Mouse (Mus musculus): ENCODE data around the gene Vwa3a. TPM values are rescaled to one million over a fixed set of nuclear protein-coding genes. Genes with fewer than 3 reads are reported as not detected.

The Vwa3a gene
- total RNA-seq, 2 experiments from 2014 or later, result 1.9 to 2.2 TPM

GRCm38 (mm10) chr7:120746821-120747220, 7.7 kb downstream of the Vwa3a start:
- no peak for DNase-seq

- no peak for DNase-seq
Measured at GRCm38 (mm10) chr7:120748478-120748877, 9.4 kb downstream of the Vwa3a start.

GRCm38 (mm10) chr7:120751330-120751729, 12.2 kb downstream of the Vwa3a start:
- no peak for DNase-seq

GRCm38 (mm10) chr7:120751906-120752305, 12.8 kb downstream of the Vwa3a start:
- DNase-seq, result no peak

- peak; percentile 80 to 91 for DNase-seq
Measured at GRCm38 (mm10) chr7:120754671-120755070, 15.6 kb downstream of the Vwa3a start.

GRCm38 (mm10) chr7:120767369-120767768, 28.3 kb downstream of the Vwa3a start:
- DNase-seq, result no peak

DNA sequence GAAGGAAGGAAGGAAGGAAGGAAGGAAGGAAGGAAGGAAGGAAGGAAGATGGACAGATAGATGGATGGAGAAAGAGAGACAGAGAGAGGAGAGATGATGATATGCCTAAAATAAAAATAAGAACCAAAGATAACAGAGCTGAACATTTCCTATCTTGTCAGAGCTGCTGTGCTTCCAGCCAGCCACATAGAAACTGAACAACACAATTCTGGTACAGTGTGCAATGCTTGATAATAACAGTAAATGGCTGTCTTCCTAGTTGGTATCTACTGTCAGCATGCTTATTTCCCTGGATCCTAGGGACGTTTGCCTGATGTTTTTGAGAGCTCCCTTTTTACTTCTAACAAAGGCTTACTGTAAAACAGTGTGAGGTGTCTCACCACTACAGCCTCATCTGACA, 32.3 kb downstream of the Vwa3a start:
- DNase-seq, result no peak

- DNase-seq, result no peak
Measured at GRCm38 (mm10) chr7:120778012-120778411, 38.9 kb downstream of the Vwa3a start.

- DNase-seq, result peak; percentile 3 to 39
Measured at GRCm38 (mm10) chr7:120795544-120795943, 56.4 kb downstream of the Vwa3a start.

GRCm38 (mm10) chr7:120796369-120796768, 57.3 kb downstream of the Vwa3a start:
- peak; percentile 15 to 17 for DNase-seq

DNA sequence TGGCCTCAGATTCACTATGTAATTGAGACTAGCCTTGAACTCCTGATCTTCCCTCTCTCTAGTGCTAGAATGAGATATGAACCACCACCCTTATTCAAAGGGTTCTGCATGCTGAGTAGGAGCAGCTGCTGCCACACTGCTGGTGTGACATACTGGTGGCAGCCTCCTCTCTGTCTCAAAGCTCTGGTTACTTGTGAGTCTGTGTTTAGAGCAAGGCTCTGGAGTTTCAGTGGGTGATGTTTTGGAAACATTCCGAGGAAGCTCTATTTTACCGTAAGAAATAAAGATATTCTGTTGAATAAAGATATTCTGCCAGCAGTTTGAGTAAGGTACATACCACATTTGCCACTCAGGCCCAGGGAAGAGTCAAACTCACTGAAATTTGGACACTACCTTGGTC, 64.2 kb downstream of the Vwa3a start:
- no peak for DNase-seq

DNA sequence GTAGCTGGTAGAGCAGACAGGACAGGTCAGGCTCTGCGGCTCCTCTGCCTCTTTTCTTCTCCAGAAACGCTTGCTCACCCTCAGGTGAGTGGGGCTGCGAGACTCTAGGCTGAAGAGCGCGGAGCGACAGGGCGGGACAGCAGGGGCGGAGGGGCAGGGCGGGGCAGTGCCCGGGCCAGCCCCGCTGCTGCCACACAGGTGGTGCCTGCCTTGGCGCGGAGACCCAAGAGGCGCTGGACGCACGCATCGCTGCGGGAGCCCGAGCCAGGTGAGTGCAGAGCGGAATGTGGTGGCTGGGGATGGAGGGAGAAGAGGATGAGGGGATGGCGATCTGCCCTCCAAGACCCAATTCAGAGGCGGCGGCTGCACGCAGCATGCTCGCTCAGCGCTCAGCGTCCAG, 70.6 kb downstream of the Vwa3a start:
- DNase-seq, result no peak

DNA sequence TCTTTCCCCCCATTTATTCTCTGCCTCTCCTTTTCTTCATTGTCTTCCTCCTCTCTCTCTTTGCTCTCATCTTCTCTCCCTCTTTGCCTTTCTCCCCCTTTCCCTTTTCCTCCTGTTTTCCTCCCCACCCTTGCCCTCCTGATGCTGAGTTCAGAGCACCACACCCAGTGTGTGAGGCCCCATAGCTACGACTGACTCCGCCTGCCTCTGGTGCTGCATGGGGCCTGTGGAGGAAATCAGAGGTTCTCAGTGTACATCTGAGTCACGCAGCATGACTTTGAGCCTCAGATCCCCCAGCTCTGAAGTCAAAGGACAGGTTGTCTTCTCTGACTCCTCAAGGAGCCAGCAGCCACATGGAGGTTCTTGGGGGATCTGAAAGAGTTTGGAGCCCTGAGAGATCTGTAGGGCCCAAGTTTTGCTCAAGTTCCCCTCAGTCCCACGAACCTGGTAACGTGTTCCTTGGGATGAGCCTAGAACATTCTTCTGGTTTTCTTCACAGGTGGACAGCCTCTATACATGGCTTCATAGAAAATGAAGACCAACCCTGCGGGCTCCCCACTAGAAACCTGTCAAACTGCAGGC, 72.8 kb downstream of the Vwa3a start, which contains the start of gene Gm5737:
Gm5737 (plus strand) TSS at position 532 of the 582 bp plus-strand sequence.
- DNase-seq, result no peak

GRCm38 (mm10) chr7:120817552-120817951, 78.4 kb downstream of the Vwa3a start:
- no peak for DNase-seq

DNA sequence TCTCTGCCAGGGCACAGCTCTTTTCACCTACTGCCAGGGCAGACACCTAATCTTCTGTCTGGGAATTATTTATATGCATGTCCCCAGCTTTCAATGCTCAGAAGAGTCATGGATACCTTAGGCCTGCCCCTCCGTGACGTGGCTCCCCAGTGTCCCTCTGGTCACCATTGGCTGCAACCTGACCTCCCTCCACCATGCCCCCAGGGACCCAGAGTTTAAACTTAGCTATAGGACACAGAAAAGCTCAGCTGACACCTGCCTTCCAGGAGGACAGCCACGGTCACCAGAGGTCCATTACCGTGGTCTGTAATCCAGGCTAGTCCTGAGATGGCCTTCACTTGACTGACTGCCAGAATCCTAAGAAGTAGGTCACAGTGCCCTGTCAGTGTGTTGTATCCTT, 80.3 kb downstream of the Vwa3a start:
- DNase-seq, result peak in 1 of 2 experiments; percentile 20

DNA sequence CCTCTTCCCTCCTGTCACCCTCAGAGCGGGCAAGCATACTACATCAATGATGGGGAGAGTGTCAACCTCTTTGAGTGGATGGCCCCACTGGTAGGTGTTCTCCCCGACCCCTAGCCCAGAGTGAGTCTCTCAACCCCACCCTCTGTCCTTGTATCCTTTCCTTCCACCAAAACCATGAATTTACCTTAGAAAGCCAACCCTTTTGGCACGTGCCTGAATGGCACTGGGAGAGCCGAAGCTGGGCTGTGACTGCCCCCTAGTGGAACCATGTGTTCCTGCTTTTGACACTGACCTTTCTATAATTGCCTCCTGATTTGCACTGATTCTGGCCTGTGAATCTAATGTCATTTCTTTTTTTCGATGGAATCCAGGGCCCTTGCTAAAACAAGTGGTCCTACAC, 84.1 kb downstream of the Vwa3a start:
- DNase-seq, result peak; percentile 55 to 84

- DNase-seq, result no peak
Measured at GRCm38 (mm10) chr7:120825097-120825496, 86.0 kb downstream of the Vwa3a start.

DNA sequence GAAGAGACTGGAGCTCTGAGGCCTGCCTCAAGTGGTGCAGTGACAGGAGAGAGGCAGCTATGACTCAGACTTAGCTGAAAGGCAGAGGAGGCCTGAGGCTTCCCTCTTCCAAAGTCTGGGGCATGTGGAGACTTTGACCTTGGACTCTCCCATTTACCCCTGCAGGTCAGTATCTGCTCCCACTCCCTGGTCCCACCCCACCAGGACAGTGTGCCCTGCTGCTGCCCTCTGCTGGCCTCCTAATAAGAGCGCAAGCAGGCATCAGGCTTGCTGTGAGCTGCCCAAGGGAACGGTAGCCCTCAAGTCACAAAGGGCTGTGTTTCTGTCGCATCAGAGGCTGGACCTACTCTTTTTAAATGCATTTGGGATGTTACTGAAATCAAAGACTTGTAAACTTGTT, 87.3 kb downstream of the Vwa3a start:
- DNase-seq, result peak in 1 of 2 experiments; percentile 57

DNA sequence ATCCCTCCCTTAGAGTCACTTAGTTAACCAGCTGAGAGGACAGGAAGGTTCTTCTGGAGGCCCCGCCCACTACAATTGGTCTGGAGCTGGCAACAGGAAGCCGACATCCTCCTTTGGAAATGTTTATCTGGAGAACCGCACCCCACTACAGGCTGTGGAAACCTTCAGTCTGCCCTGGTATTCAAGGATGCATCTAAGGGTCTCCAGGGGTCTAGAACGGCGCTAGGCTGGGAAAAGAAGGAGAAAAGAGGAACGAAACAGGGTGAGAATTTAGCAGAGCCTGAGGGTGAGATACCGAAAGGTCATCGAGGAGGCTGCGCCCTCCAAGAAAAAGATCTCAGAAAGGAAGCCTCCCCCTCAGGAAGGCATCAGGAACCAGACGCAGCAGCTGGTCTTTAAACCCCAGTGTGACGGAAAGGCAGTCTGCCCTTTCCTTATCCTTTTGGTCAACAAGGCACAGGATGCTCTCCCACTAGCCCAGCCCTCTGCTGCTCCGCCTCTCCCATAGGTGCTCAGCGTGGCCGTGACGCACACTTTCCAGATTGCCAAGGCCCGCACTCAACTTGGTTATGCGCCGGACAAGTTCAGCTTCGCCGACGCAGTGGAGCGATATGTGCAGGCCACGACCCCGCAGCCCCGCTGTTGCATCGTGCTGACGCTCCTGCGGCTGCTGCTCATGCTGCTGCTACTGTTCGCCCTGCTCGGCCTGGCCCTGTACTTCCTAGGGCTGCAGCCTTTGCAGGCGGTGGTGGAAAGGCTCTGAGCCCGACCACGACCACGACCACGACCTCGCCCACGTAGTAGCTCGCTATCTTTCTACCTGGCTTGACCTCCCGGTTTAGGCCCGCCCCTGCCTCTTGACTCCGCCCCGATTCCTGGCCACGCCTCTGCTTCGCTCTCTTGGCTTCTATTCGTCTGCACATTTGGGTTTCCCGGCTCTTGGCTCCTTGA, 91.6 kb downstream of the Vwa3a start:
- peak; percentile 87 for DNase-seq

- no peak for DNase-seq
Measured at GRCm38 (mm10) chr7:120834426-120834825, 95.3 kb downstream of the Vwa3a start.

DNA sequence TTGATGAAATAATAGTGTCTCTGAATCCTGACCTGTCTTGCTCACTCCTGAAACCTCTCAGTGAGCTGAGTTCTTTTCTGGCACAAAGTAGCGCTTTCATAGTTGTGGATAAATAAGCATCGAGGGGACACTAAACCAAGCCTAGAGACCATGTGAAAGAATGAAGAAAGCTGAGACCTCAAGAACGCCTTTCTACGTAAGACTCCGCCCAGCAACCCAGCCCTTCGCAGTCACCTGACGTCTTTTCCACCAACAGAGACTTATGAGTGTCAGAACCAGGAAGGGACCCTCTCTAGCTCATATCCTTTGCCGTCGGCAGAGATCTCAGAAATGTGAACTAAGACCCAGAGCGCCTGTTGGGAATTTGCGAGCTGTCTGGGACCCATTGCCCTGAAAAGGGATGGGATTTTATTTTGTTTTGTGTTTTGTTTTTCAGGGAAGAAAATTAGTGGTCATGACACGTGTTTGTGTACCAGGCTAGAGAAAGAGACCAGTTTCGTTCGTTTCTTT, 95.8 kb downstream of the Vwa3a start:
- peak; percentile 82 to 85 for DNase-seq

- DNase-seq, result peak; percentile 94 to 99
Measured at GRCm38 (mm10) chr7:120835449-120836359, 96.6 kb downstream of the Vwa3a start.

All from heart, adult 18-20 months (tissue).